Mouse (Mus musculus): Measurements from ENCODE around the gene Ccdc126. TPM values are rescaled to one million over a fixed set of nuclear protein-coding genes. Genes with fewer than 3 reads are reported as not detected.

Ccdc126 gene
- total RNA-seq (2023), result 13.6 and 14.4 TPM in 2 replicates

DNA sequence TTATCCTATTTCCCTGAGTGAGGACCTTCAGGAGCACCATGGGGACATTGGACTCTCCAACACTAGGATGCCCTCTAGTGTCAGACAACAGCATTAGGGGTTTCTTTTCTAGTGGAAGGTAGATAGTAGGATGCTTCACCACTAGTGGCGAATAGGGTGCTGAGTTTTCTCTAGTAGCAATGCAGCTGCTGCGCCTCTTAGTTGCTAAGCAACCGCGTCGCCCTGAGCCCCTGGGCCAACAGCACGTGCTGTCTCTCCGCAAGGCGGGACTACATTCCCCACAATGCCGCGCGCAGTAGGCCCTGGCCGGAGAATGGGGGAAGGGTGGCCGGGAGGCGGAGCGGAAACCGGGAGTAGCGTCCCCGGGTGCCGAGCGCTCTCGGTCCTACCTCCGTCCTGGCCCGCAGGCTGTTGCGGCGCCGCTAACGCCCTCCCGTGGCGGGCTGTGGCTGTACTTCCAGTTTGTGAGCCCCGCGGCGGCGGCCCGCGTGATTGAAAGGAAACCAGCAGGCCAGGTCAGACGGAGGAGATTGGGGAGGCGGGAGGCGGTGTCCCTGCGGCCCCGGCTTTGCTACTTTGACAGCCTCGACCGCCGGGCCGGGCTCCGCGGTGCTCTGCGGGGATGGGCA, at the start of gene Ccdc126:
Ccdc126 (plus strand) TSS at position 309 of the 629 bp plus-strand sequence.

DNA sequence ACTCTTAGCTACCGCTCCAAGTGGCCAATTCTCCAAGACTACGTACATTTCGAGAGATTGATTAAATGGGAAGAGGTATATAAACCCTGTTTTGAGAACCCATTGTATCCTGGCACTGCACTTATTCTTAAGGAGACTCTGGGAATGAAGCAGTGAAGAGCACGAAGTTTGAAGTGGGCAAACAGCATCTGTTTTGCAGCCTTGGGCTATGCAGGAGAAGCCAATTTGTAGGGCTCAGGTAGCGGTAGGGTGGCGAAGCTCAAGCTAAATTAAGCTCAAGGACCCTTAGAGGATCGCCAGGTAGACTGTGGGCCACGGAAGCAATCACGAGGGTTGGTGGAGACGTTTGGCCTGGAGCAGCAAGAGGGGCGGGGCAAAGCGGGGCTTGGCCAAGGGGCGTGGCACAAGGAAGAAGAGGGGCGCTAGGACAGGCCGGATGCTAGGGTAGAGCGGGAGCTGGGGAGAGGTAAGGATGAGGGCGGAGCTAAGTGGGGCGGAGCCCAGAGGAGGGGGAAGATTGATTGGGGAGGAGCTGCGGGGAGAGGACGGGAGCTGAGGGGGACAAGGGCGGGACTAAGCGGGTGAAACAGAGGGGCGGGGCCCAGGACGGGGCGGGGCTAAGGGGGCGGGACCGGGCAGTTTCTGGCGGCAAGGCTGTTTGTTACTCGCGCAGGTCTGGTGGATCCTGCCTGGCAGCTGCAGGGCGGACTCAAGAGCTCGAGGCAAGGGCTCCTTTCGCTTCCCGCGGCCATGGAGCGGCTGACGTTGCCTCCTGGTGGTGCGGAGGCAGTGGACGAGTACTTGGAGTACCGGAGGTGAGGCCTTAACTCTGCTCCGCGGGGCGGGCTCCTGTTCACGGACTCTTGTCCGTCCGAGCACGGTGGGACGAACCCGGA, 48.3 kb downstream of the Ccdc126 start, which contains the start of gene Fam221a:
Fam221a (plus strand) TSS at position 581 of the 896 bp plus-strand sequence.

Other genes with a start within 250 kb of the Ccdc126 start
- gene Malsu1, start 245.5 kb upstream of the Ccdc126 start, total RNA-seq (2023), result 21.4 and 38.6 TPM in 2 replicates
- 0.45 TPM in 1 of 2 replicates, not detected in the other for gene Igf2bp3, start 104.3 kb upstream of the Ccdc126 start, total RNA-seq (2023)
- gene Tra2a, start 55.2 kb upstream of the Ccdc126 start, total RNA-seq (2023), result 218 and 281 TPM in 2 replicates
- gene Fam221a, start 48.5 kb downstream of the Ccdc126 start, total RNA-seq (2023), result 4.1 and 4.3 TPM in 2 replicates
- gene Stk31, start 76.3 kb downstream of the Ccdc126 start, total RNA-seq (2023), result not detected in 2 replicates

All from neutrophil, adult 65 days (primary cell).